Mouse (Mus musculus) embryonic facial prominence, embryonic 14.5 days (tissue): Measurements from ENCODE around the gene March4. TPM values are rescaled to one million over a fixed set of nuclear protein-coding genes. Genes with fewer than 3 reads are reported as not detected.

ENCODE experiments used
- ATAC-seq: fragments of 200-750 bp; cut with Nextera tagmentation; 2 replicates; pipeline ENCODE4 v1.8.0; 2017; ENCODE audit warnings: low read depth, moderate number of reproducible peaks, moderate TSS enrichment
- DNase-seq: peaks from one replicate; pipeline ENCODE4 v3.0.0-alpha.2; 2015; ENCODE audit warnings: low spot score
- H3K27ac ChIP-seq: fragments of 300-500 bp; sonication (generic); replicated peaks from 2 replicates; pipeline ENCODE4 v1.5.1; 2014; ENCODE audit warnings: low read depth, mild to moderate bottlenecking, low read length, moderate library complexity
- H3K27me3 ChIP-seq: fragments of 300-500 bp; sonication (generic); replicated peaks from 2 replicates; pipeline ENCODE4 v1.6.1; 2014; ENCODE audit warnings: low read length; ENCODE audit not compliant: control insufficient read depth, insufficient read depth
- H3K36me3 ChIP-seq: fragments of 300-500 bp; sonication (generic); 2 replicates; pipeline ENCODE4 v1.6.1; 2014; ENCODE audit warnings: low read length, mixed read lengths; ENCODE audit not compliant: control insufficient read depth, insufficient read depth
- H3K4me1 ChIP-seq: fragments of 300-500 bp; sonication (generic); 2 replicates; pipeline ENCODE4 v1.6.1; 2014; ENCODE audit warnings: antibody characterized with exemption, low read length; ENCODE audit not compliant: control insufficient read depth, insufficient read depth
- H3K4me2 ChIP-seq: fragments of 300-500 bp; sonication (generic); 2 replicates; pipeline ENCODE4 v1.6.1; 2014; ENCODE audit warnings: low read depth, mild to moderate bottlenecking, low read length, moderate library complexity, mixed read lengths
- H3K4me3 ChIP-seq: fragments of 300-500 bp; sonication (generic); 2 replicates; pipeline ENCODE4 v1.5.1; 2014; ENCODE audit warnings: low read depth, mild to moderate bottlenecking, low read length
- H3K9ac ChIP-seq: fragments of 300-500 bp; sonication (generic); 2 replicates; pipeline ENCODE4 v1.6.1; 2014; ENCODE audit warnings: low read depth, mild to moderate bottlenecking, low read length, moderate library complexity, mixed read lengths
- H3K9me3 ChIP-seq: fragments of 300-500 bp; sonication (generic); 2 replicates; pipeline ENCODE4 v1.6.1; 2016; ENCODE audit warnings: low read length; ENCODE audit not compliant: control insufficient read depth
- WGBS: fragments of 180-500 bp; shearing (Covaris S2); extraction: QIAGEN DNeasy Blood & Tissue Kit; methylation state at CpG from one replicate; pipeline ENCODE4 v1.1.7; 2014; 5-methylcytosine and 5-hydroxymethylcytosine counted together
- polyA plus RNA-seq: library from polyadenylated mRNA; unstranded; fragments of >200 nt; fragmentation: Nextera tagmentation; extraction: Ambion mirVana; gene quantifications from 2 replicates; pipeline ENCODE4 v1.2.1, GENCODE M21; 2014

The March4 gene
- polyA plus RNA-seq, 1 experiment from 2014 or later, result 0.17 TPM

- H3K27ac ChIP-seq, result no peak overlapping the region
- H3K4me1 ChIP-seq, result no peaks in the 10 kb centered on the region
- H3K36me3 ChIP-seq, result peaks cover 17% of the 10 kb centered on the region
- WGBS, result 94% methylated on average over 3 of the region's 3 CpGs
- DNase-seq (no peak), ATAC-seq (no peak)
- H3K9me3 ChIP-seq, result no peaks in the 10 kb centered on the region
- H3K27me3 ChIP-seq, result no peaks in the 10 kb centered on the region
- H3K9ac ChIP-seq, result no peak overlapping the region
- H3K4me3 ChIP-seq, result no peak overlapping the region
- H3K4me2 ChIP-seq, result no peak overlapping the region
These were observed 156.2 kb downstream of the March4 start for GRCm38 (mm10) chr1:72380544-72380943.

- no peaks in the 10 kb centered on the region for H3K9me3 ChIP-seq
- no peak overlapping the region for H3K9ac ChIP-seq
- no peak overlapping the region for H3K4me3 ChIP-seq
- H3K4me1 ChIP-seq, result no peaks in the 10 kb centered on the region
- H3K27me3 ChIP-seq, result no peaks in the 10 kb centered on the region
- no peak for DNase-seq
- ATAC-seq, result no peak
- H3K27ac ChIP-seq, result no peak overlapping the region
- peaks cover 18% of the 10 kb centered on the region; the same call in 1 of the 2 replicates for H3K36me3 ChIP-seq
- no peak overlapping the region for H3K4me2 ChIP-seq
- WGBS, result 89% methylated on average over 11 of the region's 11 CpGs
These were observed 156.9 kb downstream of the March4 start for GRCm38 (mm10) chr1:72379752-72380353.

GRCm38 (mm10) chr1:72378151-72378550 is 158.6 kb downstream of the March4 start:
- Histone ChIP-seq H3K4me2 (no peak overlapping the region), H3K9ac (no peak overlapping the region), H3K36me3 (0 out of 2 replicates have a peak, but pooled peaks cover 14% of the 10 kb centered on the region), H3K27me3 (no peaks in the 10 kb centered on the region), H3K27ac (no peak overlapping the region), H3K4me1 (no peaks in the 10 kb centered on the region), H3K9me3 (no peaks in the 10 kb centered on the region), H3K4me3 (no peak overlapping the region)
- no peak for ATAC-seq
- no peak for DNase-seq
- 79% methylated on average over 4 of the region's 4 CpGs for WGBS

Other genes starting within 250 kb of the March4 start
- gene Xrcc5, start 229.5 kb downstream of the March4 start, polyA plus RNA-seq, result 31.2 and 39.6 TPM in 2 replicates
- gene Smarcal1, start 46.3 kb upstream of the March4 start, polyA plus RNA-seq, result 23.0 and 23.8 TPM in 2 replicates
- gene Ankar, start 163.6 kb upstream of the March4 start, polyA plus RNA-seq, result not detected in 2 replicates
- 2,077 and 2,336 TPM in 2 replicates for gene Rpl37a, start 174.4 kb upstream of the March4 start, polyA plus RNA-seq